Mouse (Mus musculus) G1E (cell line): ENCODE data around the gene Igll1. TPM values are rescaled to one million over a fixed set of nuclear protein-coding genes. Genes with fewer than 3 reads are reported as not detected.
A peak's percentile ranks its signal among the peaks of the same experiment; 100 is the strongest.

Source experiments
- ATAC-seq: 2 replicates; pipeline ENCODE4 v1.8.0; 2016; ENCODE audit warnings: mild to moderate bottlenecking; ENCODE audit not compliant: insufficient number of reproducible peaks, poor library complexity, low FRiP score, severe bottlenecking; ENCODE audit errors: extremely low read depth
- DNase-seq: peaks from one replicate; pipeline ENCODE4 v3.0.0; 2012; ENCODE audit warnings: low spot score
- H3K27me3 ChIP-seq: 2 replicates; pipeline ENCODE4 v1.6.1; 2012; ENCODE audit warnings: mild to moderate bottlenecking, low read length, inconsistent platforms; ENCODE audit not compliant: insufficient read depth
- H3K36me3 ChIP-seq: replicated peaks from 2 replicates; pipeline ENCODE3; 2012; ENCODE audit warnings: mild to moderate bottlenecking, inconsistent platforms
- H3K4me1 ChIP-seq: 2 replicates; pipeline ENCODE4 v1.6.1; 2012; ENCODE audit warnings: low read depth, low read length, inconsistent platforms, mixed read lengths; ENCODE audit not compliant: insufficient read depth
- H3K4me3 ChIP-seq: 2 replicates; pipeline ENCODE4 v1.5.1; 2012; ENCODE audit warnings: low read depth, mild to moderate bottlenecking, inconsistent platforms, low read length, moderate library complexity, mixed read lengths
- H3K9me3 ChIP-seq: replicated peaks from 2 replicates; pipeline ENCODE4 v1.6.1; 2012; ENCODE audit warnings: inconsistent platforms
- CTCF ChIP-seq: IDR thresholded peaks from 2 replicates; pipeline ENCODE4 v1.5.1; 2012; ENCODE audit warnings: low read depth, low read length, inconsistent platforms, mixed read lengths
- GATA1 ChIP-seq: IDR thresholded peaks from 2 replicates; pipeline ENCODE4 v1.6.1; 2012; ENCODE audit warnings: borderline replicate concordance, low read length, inconsistent platforms, mixed read lengths
- GATA2 ChIP-seq: IDR thresholded peaks from 2 replicates; pipeline ENCODE4 v1.6.1; 2012; ENCODE audit warnings: low read depth, low read length, inconsistent platforms, borderline replicate concordance
- POLR2AphosphoS5 ChIP-seq: IDR thresholded peaks from 2 replicates; pipeline ENCODE4 v1.6.1; 2012; ENCODE audit warnings: low read depth, low read length, inconsistent platforms; ENCODE audit not compliant: insufficient replicate concordance
- TAL1 ChIP-seq: conservative IDR thresholded peaks from 2 replicates; pipeline ENCODE4 v1.6.1; 2012; ENCODE audit warnings: low read depth, low read length, inconsistent platforms, mixed read lengths
- polyA plus RNA-seq: library from polyadenylated mRNA; stranded (reverse); fragments of >175 nt; gene quantifications from 2 replicates; pipeline ENCODE4 v1.2.3, GENCODE M21; 2012
- total RNA-seq, 2 experiments: library from RNA; stranded (forward) in 1 of 2; stranded (reverse) in 1 of 2; fragments of 200-1000 nt in 1 of 2; fragments of >200 nt in 1 of 2; fragmentation: Nextera tagmentation in 1 of 2; gene quantifications; 2 replicates each; pipeline ENCODE4 v1.2.3; 2014 to 2017

Gene Igll1
- not detected in 2 replicates for total RNA-seq (2014; fragmentation: Nextera tagmentation)
- total RNA-seq (2017) = 0.27 TPM in 1 of 2 replicates, not detected in the other
- polyA plus RNA-seq = not detected in 2 replicates

DNA sequence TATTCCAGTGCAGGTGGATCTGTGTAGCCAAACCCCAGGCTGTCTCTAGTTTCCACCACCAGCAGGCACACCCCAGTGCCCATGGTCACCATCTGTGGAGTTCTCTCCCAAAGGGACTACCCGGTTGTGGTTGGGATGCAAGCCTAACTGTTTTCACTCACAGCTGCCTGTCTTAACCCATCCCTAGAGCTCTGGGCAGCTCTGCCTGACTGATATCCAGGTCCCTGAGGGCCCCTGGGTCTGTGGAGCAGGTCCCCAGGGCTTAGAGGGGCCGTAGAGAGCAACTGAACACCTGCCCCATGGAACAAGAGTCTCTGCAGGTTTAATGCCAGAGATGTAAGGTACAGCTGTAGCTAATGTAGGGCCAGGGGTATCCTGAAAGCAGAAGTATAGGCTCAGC is at the start of gene Igll1:
TSS of gene Igll1 (minus strand) at position 8 of the 400 bp plus-strand sequence.
- no peak for ATAC-seq
- H3K36me3 ChIP-seq = no peaks in the 10 kb centered on the region
- H3K27me3 ChIP-seq = peaks cover 28% of the 10 kb centered on the region
- peaks cover 14% of the 10 kb centered on the region for H3K4me1 ChIP-seq
- H3K9me3 ChIP-seq = no peaks in the 10 kb centered on the region
- H3K4me3 ChIP-seq = no peak within 1 kb of the TSS
- DNase-seq = no peak
- TF ChIP-seq CTCF (no peak), GATA1 (no peak), TAL1 (no peak), POLR2AphosphoS5 (no peak), GATA2 (no peak)

DNA sequence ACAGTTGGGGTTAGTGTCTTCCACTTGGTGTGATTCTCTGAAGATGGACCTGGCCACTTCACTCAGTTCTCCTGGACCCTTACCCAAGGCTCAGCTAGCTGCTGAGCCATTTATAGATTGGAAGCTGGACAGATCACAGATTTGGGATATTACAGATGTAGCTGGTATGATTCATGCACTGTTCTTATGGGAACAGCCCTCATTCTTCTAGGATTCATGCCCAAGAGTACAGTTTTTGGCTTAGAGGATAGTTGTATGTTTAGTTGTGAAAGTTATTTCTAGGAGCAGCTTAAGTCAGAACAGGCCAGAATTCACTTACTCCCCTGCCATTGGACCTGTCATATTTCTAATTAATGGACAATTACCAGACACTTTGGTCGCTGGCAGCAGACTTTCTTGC is 49.7 kb upstream of the Igll1 start:
- Histone ChIP-seq H3K36me3 (peaks cover 98% of the 10 kb centered on the region), H3K4me3 (no peak overlapping the region), H3K9me3 (no peaks in the 10 kb centered on the region), H3K4me1 (peaks cover 2% of the 10 kb centered on the region; the same call in 1 of the 2 replicates), H3K27me3 (no peaks in the 10 kb centered on the region)
- no peak for ATAC-seq
- TF ChIP-seq POLR2AphosphoS5 = no peak
- no peak for TF ChIP-seq GATA1
- no peak for TF ChIP-seq TAL1
- no peak for TF ChIP-seq CTCF
- no peak for TF ChIP-seq GATA2
- no peak for DNase-seq

DNA sequence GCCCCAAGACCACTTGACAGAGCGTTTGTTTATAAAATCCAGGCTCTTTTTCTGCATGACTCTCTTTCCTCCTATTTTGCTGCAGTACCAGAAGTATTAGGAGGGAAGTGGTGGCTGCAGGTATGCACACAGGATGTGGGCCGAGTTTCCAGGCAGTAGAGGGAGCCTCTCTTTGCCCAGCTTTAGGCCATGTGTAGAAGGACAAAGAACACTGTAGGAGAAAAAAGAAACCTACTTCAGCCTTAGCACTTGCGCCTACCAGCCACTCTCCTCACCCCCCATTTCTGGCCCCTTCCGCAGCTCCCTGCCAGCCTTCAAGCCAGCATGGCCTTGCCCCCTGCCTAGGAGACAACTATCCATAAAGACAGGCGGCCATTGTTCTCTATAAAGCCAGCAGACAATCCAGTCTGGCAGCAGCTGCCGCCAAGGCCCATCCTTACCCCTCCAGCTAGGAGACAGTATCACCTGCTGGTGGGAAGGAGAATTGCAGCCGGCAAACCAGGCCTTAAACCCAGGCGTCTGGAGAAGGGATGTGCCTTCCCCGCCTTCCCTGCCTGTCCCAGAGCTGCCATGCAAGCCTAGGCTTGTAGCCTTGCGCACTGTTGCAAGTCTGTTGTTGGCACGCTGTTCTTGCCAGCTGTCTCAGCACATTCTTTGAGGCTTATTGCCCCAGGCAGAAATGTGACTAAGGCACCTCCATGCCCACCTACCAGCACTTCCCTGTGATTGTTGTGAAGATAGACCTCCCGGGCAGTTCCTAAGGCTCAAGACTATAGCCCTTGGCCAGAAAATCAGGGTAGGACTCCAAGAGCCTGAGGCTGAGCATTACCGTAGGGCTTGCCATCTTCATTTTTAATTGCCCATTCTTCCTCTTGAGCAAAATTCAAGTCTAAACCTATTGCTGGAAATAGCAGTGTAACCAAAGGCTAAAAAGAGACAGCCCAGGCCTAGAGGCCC is 48.1 kb upstream of the Igll1 start:
- H3K4me3 ChIP-seq = no peak overlapping the region
- ATAC-seq = peak; percentile 63
- H3K36me3 ChIP-seq = peaks cover 96% of the 10 kb centered on the region

DNA sequence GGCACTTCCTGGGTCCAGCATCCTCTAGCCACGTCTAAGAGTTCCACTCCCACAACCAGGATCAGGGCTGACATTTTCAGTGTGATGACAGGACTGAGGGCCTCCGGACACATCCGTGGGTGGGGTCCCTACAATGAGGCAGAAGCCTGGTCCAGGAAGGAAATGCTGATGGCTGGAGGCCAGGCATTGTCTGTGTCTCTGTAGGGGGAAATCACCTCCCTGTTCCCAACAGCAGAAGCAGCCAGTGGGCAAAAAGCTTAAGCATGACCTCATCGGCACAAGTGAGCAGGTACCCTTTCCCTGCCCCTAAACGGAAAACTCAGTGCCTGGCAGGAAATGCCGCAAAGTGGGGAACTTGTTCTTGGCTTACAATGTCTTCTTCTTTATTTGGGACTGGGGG is 44.0 kb upstream of the Igll1 start:
- DNase-seq (no peak), ATAC-seq (no peak)
- Histone ChIP-seq H3K36me3 (peaks cover 91% of the 10 kb centered on the region), H3K4me1 (peaks cover 5% of the 10 kb centered on the region; the same call in 1 of the 2 replicates), H3K9me3 (no peaks in the 10 kb centered on the region), H3K4me3 (no peak overlapping the region), H3K27me3 (no peaks in the 10 kb centered on the region)
- no peak for TF ChIP-seq POLR2AphosphoS5
- no peak for TF ChIP-seq GATA1
- no peak for TF ChIP-seq TAL1
- no peak for TF ChIP-seq GATA2
- no peak for TF ChIP-seq CTCF

More for the DNA sequence above, 48.1 kb upstream of the Igll1 start:
- Histone ChIP-seq H3K9me3 (no peaks in the 10 kb centered on the region), H3K27me3 (no peaks in the 10 kb centered on the region), H3K4me1 (peaks cover 2% of the 10 kb centered on the region; the same call in 1 of the 2 replicates)
- TF ChIP-seq CTCF (peak; percentile 98), GATA2 (no peak)
- DNase-seq = peak; percentile 76

GRCm38 (mm10) chr16:16903188-16903587 is 39.4 kb upstream of the Igll1 start:
- no peaks in the 10 kb centered on the region for H3K27me3 ChIP-seq
- no peaks in the 10 kb centered on the region for H3K9me3 ChIP-seq
- peaks cover 10% of the 10 kb centered on the region; the same call in 1 of the 2 replicates for H3K4me1 ChIP-seq
- no peak overlapping the region for H3K4me3 ChIP-seq
- TF ChIP-seq GATA1 (no peak), CTCF (no peak), POLR2AphosphoS5 (no peak), GATA2 (no peak), TAL1 (no peak)
- peaks cover 74% of the 10 kb centered on the region for H3K36me3 ChIP-seq
- DNase-seq (no peak), ATAC-seq (no peak)

GRCm38 (mm10) chr16:16902329-16902728 is 38.5 kb upstream of the Igll1 start:
- DNase-seq = no peak
- Histone ChIP-seq H3K9me3 (no peaks in the 10 kb centered on the region), H3K36me3 (peaks cover 66% of the 10 kb centered on the region), H3K4me3 (no peak overlapping the region), H3K27me3 (no peaks in the 10 kb centered on the region), H3K4me1 (peaks cover 15% of the 10 kb centered on the region)
- ATAC-seq = no peak
- TF ChIP-seq CTCF = no peak
- no peak for TF ChIP-seq GATA2
- no peak for TF ChIP-seq POLR2AphosphoS5
- no peak for TF ChIP-seq TAL1
- no peak for TF ChIP-seq GATA1
